Mouse (Mus musculus) testis, postnatal 14 days (tissue): Measurements from ENCODE around the gene Rtp3.

Experiments
- DNase-seq: peaks from one replicate; pipeline ENCODE4 v3.0.0; 2021; ENCODE audit warnings: low spot score

Rtp3 gene

GRCm38 (mm10) chr9:110979411-110979810 lies 11.0 kb downstream of the Rtp3 start:
- peak; percentile 68 for DNase-seq

- DNase-seq: no peak
These were observed 24.5 kb downstream of the Rtp3 start for GRCm38 (mm10) chr9:110965910-110966231.

GRCm38 (mm10) chr9:110965062-110965909 lies 25.1 kb downstream of the Rtp3 start:
- DNase-seq: peak; percentile 85

GRCm38 (mm10) chr9:110963566-110964115 lies 26.7 kb downstream of the Rtp3 start:
- DNase-seq: no peak

- DNase-seq: no peak
These were observed 29.0 kb downstream of the Rtp3 start for GRCm38 (mm10) chr9:110961386-110961785.

- no peak for DNase-seq
These were observed 29.9 kb downstream of the Rtp3 start for GRCm38 (mm10) chr9:110960230-110961149.

GRCm38 (mm10) chr9:110959669-110960068 lies 30.7 kb downstream of the Rtp3 start:
- DNase-seq: no peak

GRCm38 (mm10) chr9:110955962-110956361 lies 34.4 kb downstream of the Rtp3 start:
- no peak for DNase-seq

GRCm38 (mm10) chr9:110954681-110955445 lies 35.5 kb downstream of the Rtp3 start:
- no peak for DNase-seq

- peak; percentile 58 for DNase-seq
These were observed 36.6 kb downstream of the Rtp3 start for GRCm38 (mm10) chr9:110953550-110954461.

- DNase-seq: no peak
These were observed 37.3 kb downstream of the Rtp3 start for GRCm38 (mm10) chr9:110952931-110953549.

- DNase-seq: no peak
These were observed 38.0 kb downstream of the Rtp3 start for GRCm38 (mm10) chr9:110952398-110952797.

- DNase-seq: no peak
These were observed 38.5 kb downstream of the Rtp3 start for GRCm38 (mm10) chr9:110951866-110952265.

- DNase-seq: no peak
These were observed 39.0 kb downstream of the Rtp3 start, which contains the start of gene Lrrc2 for GRCm38 (mm10) chr9:110951397-110951796. TSS of gene Lrrc2 (plus strand) at chr9:110951545.

GRCm38 (mm10) chr9:110950109-110950508 lies 40.3 kb downstream of the Rtp3 start:
- no peak for DNase-seq

GRCm38 (mm10) chr9:110948813-110949310 lies 41.5 kb downstream of the Rtp3 start:
- no peak for DNase-seq

GRCm38 (mm10) chr9:110947900-110948299 lies 42.5 kb downstream of the Rtp3 start:
- DNase-seq: no peak

GRCm38 (mm10) chr9:110947261-110947661 lies 43.1 kb downstream of the Rtp3 start:
- no peak for DNase-seq

GRCm38 (mm10) chr9:110946548-110947044 lies 43.8 kb downstream of the Rtp3 start:
- DNase-seq: no peak

GRCm38 (mm10) chr9:110945926-110946325 lies 44.5 kb downstream of the Rtp3 start, which contains the start of gene Tdgf1:
TSS of gene Tdgf1 (minus strand) at chr9:110946158.
- DNase-seq: no peak
